Mouse (Mus musculus): Measurements from ENCODE around the gene Pilrb2. TPM values are rescaled to one million over a fixed set of nuclear protein-coding genes. Genes with fewer than 3 reads are reported as not detected.
"Not testable (repeated sequence)": the region's sequence is repeated elsewhere in the genome, so short reads cannot be mapped to it uniquely, and the experiment has no call there.

Gene Pilrb2
- total RNA-seq (2021) = under 1 TPM; 0.28 to 0.54 TPM
- long read RNA-seq, experiment 1 = 0 reads
- long read RNA-seq, experiment 2, partial matches to known transcripts = 0 of 1 reads
- long read RNA-seq, experiment 2, other reads (novel, unspliced or antisense) = 1 of 1 reads

DNA sequence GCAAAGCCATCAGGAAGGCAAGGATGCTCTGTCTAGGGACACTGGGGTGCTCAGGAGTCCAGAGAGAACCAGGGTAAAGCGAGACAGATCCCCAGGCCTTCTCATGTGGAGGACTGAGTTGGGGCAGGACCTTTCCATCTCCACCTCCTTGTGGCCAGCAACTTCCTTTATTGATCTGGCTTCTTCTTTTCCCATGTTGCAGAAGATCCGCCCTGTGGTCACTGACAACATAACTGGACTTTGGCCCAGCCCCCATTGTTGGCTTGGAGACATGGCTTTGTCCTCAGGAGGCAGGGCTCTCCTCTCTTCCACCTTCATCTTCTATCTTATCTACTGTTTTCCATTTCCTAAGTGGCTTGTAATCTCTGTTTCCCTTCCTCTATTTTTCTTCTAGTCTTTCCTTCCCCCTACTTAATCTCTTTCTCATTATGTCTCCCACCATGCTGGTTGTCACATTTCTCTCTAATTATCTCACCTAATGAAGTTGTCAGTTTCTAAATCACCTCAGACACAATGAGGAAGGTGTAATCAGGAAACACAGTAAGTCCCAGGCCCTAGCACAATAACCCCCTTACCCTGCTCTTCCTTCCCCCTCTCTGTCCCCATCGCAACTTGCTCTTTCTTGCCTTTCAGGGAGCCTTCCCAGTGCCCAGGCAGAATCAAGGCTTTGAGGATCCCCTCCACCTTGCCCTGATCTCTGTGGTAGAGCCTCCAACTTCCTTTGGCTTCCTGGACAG, at the start of gene Pilrb2:
TSS of gene Pilrb2 (minus strand) at position 172 of the 737 bp plus-strand sequence.
- not testable (repeated sequence) for DNase-seq

DNA sequence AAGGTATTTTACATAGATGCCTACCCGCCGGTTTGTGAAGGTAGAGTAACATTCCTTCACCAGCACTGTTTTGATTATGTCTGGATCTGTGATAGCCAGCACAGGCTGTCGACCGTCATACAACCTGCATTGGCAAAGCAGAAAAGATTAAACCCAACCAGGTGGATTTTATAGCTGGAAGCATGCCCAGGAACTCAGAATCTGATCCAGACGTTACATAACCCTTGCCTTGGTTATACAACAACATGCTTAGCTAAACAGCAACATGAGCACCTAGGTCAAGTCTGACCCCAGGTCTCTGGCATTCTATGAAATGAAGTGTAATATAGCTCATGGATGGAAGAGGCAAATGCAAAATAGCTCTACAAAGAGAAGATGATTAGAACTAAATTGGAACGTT, 43.9 kb upstream of the Pilrb2 start:
- no peak for DNase-seq

DNA sequence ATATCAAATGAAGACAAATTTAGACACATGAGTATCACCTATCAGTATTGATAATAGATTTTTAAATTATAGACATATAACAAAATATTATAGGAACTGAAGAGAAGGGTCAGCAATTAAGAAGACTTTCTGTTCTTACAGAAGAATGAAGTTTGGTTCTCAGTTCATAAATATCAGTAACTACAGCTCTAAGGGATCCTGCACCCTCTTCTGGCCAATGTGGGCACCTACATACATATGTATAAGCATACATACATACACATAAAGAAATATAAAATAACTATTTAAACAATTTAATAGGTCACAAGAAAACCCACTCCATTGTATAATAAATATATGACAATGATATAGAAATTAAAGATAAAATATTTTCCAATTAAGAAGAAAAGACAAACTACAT, 42.9 kb upstream of the Pilrb2 start:
- no peak for DNase-seq

DNA sequence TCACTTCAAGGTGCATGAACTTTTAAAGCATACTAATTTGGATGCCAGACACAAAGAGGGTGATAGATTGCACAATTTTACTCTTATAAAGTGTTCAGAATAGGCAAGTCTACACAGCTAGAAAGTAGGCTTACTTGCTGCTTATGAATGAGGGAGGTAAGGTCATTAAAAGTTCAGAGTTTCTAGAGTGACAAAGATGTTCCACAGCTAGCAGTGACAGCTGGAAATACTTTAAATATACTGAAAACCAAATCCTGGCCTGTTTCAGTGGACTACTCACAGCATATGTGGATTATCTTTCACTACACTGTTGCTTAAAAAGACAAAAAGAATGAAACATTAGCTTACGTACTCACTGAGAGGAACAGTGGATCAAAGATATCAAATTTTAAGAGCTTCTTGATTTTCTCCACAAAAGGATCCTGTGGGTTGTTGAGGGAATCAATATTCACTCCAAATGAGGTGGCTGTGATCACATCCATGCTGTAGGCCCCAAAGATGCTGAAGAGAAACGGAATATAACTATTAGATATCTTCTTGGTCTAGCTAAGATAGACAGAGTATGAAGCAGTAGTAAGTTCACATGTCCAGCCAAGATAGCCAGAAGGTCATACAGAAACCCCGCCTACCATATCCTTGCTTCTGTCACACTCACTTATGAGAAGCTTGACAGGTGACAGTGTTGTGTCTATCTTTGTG, 38.1 kb upstream of the Pilrb2 start:
- DNase-seq = no peak

DNA sequence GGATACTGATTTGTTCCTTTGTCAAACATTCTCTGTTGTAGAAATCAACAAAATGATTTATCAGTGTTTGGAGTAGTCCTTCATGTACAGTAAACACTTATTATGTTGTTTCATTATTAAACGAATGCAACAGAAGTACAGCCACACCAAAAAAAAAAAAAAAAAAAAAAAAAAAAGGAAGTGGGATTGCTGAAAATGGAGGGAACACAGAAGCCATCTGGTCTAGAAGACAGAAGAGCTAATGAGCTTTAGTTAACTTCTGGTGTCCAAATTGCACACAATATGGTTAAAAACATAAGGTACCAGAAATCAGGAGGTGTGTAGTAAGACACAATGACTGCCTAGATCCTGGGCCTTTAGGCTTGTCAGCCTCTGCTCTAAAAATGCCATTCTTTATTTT, 26.2 kb upstream of the Pilrb2 start:
- DNase-seq = no peak

DNA sequence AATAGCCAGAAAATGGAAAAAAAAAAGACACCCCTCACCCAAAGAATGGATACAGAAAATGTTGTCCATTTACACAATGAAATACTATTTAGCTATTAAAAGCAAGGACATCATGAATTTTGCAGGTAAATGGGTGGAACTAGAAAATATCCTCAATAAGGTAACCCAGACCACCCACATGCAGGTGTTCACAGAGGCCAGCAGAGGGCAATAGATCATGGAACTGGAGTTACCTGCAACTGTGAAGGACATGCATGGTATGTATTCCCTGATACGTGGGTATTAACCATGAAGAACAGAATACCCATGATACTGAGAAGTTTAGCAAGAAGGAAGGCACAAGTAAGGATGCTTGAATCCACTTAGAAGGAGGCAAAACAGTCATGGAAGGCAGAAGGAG, 21.3 kb upstream of the Pilrb2 start:
- DNase-seq = no peak

DNA sequence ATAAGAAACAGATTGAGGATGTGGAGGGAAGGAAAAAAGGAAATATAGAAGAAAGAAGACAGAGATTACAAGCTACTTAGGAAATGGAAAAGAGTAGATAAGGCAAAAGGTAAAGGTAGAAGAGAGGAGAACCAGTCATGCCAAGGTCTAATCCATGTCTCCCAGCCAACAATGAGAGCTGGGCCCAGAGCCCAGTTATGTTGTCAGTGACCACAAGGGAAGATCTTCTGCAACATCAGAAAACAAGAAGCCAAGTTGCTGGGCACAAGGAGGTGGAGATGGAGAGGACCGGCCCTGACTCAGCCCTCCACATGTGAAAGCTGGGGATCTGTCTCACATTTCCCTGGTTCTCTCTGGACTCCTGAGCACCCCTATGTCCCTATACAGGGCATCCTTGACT, 16.1 kb upstream of the Pilrb2 start:
- no peak for DNase-seq

DNA sequence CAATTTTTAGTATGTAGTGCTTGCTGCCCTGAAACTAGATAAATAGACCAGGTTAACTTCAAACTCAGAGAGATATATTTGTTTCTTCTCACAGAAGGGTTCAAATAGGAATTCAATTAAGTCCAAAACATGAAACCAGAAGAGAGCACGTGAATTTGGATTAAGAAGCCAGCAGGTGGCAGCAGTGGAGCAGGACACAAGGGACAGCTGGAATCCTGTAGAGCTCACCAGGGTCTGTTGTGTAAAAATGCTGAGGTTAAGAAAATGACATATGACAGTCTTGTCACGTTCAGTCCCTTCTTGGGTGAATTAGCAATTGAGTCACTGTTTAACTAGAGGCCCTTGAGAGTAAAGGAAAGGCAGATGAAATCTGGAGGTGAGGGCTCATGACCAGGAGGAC, 14.3 kb upstream of the Pilrb2 start:
- no peak for DNase-seq

DNA sequence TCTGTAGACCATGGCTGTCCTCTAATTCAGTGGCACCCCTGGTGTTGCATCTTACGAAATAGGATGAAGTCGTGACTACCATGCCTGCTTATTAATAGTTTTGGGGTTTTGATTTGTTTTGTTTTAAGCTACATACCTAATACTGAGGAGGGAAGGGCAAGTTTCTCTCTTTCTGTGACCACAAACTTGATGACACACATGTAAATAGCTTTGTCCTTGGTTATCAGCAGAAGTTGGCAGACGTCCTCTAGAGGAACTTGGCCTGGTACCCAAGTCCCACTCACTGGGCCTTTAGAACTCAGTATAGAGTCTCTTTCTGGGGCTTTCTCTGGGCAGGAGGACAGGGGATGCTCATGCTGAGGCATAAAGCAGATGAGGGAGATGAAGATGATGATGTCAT, 11.7 kb upstream of the Pilrb2 start:
- no peak for DNase-seq

DNA sequence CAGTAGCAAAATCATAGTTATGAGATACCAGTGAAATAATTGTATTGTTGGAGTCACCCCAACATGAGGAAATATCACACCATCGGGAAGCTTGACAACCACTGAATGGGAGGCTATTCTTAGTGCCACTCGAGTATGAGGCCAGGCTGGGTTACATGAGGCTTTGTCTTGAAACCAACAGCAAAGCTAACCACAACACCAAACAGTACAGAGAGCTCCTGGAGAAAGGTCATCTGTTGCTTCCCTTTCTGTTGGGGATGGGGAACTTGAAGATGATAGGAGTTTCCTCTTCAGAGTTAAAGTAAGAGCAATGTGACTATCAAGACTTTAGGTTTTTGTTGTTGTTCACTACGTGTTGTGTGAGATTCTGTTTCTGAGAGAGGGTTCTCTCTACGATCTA, 11.3 kb upstream of the Pilrb2 start:
- no peak for DNase-seq

DNA sequence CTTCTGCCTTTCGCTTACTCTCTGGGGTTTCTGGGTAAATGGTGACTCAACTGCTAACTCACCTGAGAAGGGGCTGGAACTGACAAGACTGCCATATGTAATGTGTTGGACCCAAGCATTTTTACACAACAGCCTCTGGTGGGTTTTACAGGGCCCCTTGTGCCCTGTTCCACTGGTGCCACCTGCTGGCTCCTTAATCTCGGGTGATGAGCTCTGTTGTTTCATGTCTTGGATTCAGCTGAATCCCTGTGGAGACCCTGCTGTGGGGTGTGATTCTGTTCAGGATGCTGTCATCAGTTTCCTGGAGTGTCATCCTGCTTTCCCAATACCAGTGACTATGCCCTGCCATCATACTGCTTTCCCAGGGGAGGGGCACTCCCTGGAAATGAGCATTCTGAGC, 6.2 kb upstream of the Pilrb2 start:
- no peak for DNase-seq

DNA sequence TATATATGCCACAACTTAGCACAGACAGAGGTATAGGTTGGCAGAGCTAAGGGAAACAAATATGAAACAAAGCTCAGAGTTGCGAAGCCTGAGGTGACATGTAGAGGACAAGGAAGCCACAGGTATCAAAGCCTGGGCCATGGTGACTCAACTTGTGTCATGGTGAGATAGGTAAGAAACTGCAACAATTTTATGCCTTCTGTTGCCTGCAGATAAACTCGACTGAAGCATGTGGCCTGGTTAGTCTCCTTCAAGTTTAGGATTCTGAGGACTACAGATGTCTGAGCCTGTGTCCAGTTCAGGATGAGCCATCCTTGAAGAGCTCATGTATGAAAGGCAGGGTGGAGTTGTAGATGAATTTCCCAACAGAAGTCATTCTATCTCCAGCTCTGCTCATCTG, 3.4 kb upstream of the Pilrb2 start:
- DNase-seq = no peak

DNA sequence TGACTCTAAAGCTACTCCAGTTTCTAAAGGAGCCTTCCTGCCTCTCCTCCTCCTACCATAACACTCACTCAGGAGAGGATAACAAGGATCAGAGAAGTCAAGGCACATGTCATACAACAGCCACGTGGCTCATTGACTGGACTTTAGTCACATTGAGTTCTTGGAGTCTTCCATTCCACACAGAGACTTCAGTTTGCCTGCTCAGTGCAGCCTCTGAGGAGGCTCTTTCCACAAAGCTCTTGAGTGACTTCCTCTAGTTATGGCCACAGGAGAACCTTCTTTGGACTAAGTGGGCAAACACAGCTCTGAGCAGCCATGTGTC, 727 bp upstream of the Pilrb2 start:
- not testable (repeated sequence) for DNase-seq

DNA sequence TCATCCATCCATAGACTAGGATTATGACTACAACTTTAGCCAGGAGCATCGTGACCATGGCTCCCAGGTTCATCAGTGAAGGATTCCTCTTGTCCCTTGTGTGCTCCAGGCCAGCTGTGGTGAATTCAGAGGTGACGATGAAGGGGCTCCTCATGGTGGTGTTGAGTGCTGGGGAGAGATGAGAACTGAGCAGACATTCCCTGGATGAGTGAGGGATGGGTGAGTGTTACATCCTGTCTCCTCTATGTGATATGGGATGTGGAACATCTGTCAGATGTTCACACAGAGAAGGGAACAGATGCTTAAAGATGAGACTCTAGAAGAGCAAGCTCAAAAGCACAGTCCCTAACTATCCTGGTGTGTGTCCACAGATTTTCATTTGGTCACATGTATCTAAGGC, 3.0 kb downstream of the Pilrb2 start:
- not testable (repeated sequence) for DNase-seq

DNA sequence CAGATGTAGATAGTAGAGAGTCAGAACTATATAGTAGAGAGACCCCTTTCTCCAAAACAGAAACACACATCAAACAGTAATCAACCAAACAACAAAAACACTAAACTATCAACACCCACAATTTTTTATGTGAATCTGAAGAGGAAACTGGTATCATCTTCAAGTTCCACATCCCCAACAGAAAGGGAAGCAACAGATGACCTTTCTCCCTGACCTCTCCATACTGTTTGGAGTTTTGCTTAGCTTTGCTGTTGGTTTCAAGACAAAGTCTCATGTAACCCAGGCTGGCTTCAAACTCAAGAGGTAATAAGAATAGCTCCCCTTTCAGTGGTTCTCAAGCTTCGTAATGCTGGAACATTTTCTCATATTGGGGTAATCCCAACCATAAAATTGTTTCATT, 7.6 kb downstream of the Pilrb2 start:
- DNase-seq = not testable (repeated sequence)

DNA sequence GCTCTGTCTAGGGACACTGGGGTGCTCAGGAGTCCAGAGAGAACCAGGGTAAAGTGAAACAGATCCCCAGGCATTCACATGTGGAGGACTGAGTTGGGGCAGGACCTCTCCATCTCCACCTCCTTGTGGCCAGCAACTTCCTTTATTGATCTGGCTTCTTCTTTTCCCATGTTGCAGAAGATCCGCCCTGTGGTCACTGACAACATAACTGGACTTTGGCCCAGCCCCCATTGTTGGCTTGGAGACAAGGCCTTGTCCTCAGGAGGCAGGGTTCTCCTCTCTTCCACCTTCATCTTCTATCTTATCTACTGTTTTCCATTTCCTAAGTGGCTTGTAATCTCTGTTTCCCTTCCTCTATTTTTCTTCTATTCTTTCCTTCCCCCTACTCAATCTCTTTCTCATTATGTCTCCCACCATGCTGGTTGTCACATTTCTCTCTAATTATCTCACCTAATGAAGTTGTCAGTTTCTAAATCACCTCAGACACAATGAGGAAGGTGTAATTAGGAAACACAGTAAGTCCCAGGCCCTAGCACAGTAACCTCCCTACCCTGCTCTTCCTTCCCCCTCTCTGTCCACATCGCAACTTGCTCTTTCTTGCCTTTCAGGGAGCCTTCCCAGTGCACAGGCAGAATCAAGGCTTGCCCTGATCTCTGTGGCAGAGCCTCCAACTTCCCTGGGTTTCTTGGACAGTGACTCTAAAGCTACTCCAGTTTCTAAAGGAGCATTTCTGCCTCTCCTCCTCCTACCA, 13.5 kb downstream of the Pilrb2 start, which contains the start of gene Pilrb1:
TSS of gene Pilrb1 (minus strand) at position 147 of the 751 bp plus-strand sequence.
- not testable (repeated sequence) for DNase-seq

DNA sequence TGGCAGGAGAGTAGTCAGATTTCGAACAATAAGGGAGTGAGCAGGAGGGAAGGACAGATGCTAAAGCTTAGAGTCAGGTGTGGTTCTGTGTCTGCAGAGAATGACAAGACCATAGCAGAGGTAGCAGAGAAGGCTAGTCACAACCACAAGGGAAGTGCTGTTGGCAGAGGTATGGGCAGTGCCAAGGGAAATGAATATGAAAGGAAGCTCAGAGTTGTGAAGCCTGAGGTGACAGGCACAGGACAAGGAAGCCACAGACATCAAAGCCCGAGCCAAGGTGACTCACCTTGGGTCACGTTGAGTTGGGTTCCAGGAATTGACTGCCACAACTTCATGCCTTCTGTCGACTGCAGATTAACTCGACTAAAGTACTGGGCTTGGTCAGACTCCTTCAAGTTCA, 14.7 kb downstream of the Pilrb2 start:
- not testable (repeated sequence) for DNase-seq

DNA sequence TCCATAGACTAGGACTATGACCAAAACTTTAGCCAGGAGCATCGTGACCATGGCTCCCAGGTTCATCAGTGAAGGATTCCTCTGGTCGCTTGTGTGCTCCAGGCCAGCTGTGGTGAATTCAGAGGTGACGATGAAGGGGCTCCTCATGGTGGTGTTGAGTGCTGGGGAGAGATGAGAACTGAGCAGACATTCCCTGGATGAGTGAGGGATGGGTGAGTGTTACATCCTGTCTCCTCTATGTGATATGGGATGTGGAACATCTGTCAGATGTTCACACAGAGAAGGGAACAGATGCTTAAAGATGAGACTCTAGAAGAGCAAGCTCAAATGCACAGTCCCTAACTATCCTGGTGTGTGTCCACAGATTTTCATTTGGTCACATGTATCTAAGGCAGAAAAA, 16.7 kb downstream of the Pilrb2 start:
- not testable (repeated sequence) for DNase-seq

DNA sequence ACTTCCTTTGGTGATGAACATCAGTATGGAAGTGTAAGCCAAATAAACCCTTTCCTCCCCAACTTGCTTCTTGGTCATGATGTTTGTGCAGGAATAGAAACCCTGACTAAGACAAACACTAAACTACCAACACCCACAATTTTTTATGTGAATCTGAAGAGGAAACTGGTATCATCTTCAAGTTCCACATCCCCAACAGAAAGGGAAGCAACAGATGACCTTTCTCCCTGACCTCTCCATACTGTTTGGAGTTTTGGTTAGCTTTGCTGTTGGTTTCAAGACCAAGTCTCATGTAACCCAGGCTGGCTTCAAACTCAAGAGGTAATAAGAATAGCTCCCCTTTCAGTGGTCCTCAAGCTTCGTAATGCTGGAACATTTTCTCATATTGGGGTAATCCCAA, 21.3 kb downstream of the Pilrb2 start:
- DNase-seq = not testable (repeated sequence)

DNA sequence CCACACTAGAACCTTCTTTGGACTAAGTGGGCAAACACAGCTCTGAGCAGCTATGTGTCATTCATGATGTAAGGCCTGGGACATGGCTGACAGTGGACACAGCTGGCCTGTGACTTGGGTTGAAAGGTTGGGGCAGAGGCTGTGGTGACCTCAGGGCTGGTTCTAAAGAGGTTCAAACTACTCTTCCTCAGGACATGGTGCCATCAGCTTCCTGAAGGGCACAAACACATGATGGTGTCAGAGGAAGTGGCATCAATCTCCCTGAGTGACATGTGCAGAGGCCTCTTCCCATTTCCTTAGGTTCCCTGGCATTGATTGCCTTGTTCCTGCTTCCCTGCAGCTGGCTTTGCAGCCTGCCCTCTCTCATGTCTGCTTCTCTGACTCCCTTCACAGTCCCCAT, 34.5 kb downstream of the Pilrb2 start:
- not testable (repeated sequence) for DNase-seq

DNA sequence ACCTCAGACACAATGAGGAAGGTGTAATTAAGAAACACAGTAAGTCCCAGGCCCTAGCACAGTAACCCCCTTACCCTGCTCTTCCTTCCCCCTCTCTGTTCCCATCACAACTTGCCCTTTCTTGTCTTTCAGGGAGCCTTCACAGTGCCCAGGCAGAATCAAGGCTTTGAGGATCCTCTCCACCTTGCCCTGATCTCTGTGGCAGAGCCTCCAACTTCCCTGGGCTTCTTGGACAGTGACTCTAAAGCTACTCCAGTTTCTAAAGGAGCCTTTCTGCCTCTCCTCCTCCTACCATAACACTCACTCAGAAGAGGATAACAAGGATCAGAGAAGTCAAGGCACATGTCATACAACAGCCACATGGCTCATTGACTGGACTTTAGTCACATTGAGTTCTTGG, 35.0 kb downstream of the Pilrb2 start:
- DNase-seq = no peak

DNA sequence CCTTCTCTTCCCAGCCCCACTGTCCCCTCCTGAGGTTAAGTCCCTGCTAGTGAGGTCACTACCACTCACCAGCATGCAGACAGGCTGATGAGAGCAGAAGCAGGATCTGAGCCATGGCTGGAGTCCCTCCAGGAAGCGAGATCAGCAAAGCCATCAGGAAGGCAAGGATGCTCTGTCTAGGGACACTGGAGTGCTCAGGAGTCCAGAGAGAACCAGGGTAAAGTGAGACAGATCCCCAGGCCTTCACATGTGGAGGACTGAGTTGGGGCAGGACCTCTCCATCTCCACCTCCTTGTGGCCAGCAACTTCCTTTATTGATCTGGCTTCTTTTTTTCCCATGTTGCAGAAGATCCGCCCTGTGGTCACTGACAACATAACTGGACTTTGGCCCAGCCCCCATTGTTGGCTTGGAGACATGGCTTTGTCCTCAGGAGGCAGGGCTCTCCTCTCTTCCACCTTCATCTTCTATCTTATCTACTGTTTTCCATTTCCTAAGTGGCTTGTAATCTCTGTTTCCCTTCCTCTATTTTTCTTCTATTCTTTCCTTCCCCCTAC, 35.6 kb downstream of the Pilrb2 start, which contains the start of gene Pilra:
TSS of gene Pilra (minus strand) at position 316 of the 555 bp plus-strand sequence.
- DNase-seq = not testable (repeated sequence)

DNA sequence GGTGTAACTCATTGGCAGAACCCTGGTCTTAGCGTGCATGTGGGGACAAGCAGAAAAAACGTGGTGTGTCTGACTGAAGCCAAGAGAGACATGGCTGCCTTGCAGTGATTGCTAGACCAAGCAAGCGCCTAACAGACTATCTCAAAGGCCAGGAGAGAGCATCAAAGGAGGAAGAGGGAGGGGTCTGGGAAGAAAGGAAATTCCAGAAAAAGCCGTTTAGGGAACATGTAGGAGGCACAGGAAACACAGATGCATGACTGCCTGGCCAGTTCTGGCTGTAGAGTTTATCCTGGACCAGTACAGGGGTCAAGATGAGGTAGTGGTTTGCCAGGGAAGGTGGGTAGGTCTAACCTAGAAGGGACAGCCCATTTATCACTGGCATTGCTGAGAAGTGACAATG, 38.1 kb downstream of the Pilrb2 start:
- DNase-seq = no peak
